Mouse (Mus musculus): ENCODE results near the gene Olfm4.

Olfm4 gene

GRCm38 (mm10) chr14:79990547-79990946, 6.7 kb downstream of the Olfm4 start:
- no peaks in the 10 kb centered on the region for H3K27me3 ChIP-seq (ENCODE audit: control insufficient read depth, insufficient read depth, low read length, poor library complexity, severe bottlenecking)
- no peak for DNase-seq (ENCODE audit: low read depth, low spot score)
- no peaks in the 10 kb centered on the region for H3K36me3 ChIP-seq (ENCODE audit: control insufficient read depth, insufficient read depth, low read length, poor library complexity, severe bottlenecking)

DNA sequence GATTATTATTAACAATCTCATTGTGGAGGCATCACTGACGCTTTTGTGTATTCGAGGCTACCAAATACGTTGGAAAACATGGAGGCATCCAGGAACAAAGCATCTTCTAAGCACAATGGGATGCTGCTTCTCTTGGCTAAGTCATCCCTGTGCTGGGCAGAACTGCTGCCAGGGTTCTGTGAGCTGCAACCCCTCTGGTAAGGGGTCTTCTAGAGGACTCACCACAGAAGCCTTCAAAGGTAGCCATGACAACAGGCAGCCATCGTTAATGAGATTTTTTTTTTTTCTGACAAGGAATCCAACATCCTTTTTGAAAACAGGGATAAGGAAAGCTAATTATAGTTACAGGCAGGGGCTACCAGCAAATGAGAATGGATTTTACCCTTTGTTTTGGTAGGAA, 13.7 kb downstream of the Olfm4 start:
- no peak for DNase-seq (ENCODE audit: low read depth, low spot score)
- H3K27me3 ChIP-seq (ENCODE audit: control insufficient read depth, insufficient read depth, low read length, poor library complexity, severe bottlenecking): no peaks in the 10 kb centered on the region
- no peaks in the 10 kb centered on the region for H3K36me3 ChIP-seq (ENCODE audit: control insufficient read depth, insufficient read depth, low read length, poor library complexity, severe bottlenecking)

GRCm38 (mm10) chr14:80000110-80000531, 16.2 kb downstream of the Olfm4 start:
- DNase-seq (ENCODE audit: low read depth, low spot score): no peak
- H3K27me3 ChIP-seq (ENCODE audit: control insufficient read depth, insufficient read depth, low read length, poor library complexity, severe bottlenecking): no peaks in the 10 kb centered on the region
- H3K36me3 ChIP-seq (ENCODE audit: control insufficient read depth, insufficient read depth, low read length, poor library complexity, severe bottlenecking): no peaks in the 10 kb centered on the region

GRCm38 (mm10) chr14:80007686-80008085, 23.8 kb downstream of the Olfm4 start:
- Histone ChIP-seq H3K27me3 (ENCODE audit: control insufficient read depth, insufficient read depth, low read length, poor library complexity, severe bottlenecking) (no peaks in the 10 kb centered on the region), H3K36me3 (ENCODE audit: control insufficient read depth, insufficient read depth, low read length, poor library complexity, severe bottlenecking) (no peaks in the 10 kb centered on the region)
- no peak for DNase-seq (ENCODE audit: low read depth, low spot score)

DNA sequence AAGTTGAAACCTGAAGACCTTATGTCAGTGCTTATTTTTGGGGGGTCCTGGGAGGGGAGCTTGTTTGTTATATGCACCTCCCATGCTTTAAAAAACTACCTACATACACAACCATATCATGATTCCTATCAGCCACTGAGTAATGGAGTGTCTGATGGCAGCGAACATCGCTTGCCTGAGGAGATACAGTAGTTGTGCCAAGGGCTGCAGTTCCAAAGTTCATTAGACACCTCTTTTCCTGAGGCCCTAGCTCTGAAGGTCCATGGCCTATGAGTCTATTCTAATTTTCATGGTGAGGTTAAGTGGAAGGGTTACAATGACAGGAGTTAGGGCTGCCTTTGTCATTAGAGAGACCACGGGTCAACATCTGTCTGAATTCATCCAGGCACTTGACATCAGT, 26.5 kb downstream of the Olfm4 start:
- DNase-seq (ENCODE audit: low read depth, low spot score): no peak
- H3K36me3 ChIP-seq (ENCODE audit: control insufficient read depth, insufficient read depth, low read length, poor library complexity, severe bottlenecking): no peaks in the 10 kb centered on the region
- H3K27me3 ChIP-seq (ENCODE audit: control insufficient read depth, insufficient read depth, low read length, poor library complexity, severe bottlenecking): no peaks in the 10 kb centered on the region

- DNase-seq (ENCODE audit: low read depth, low spot score): no peak
Measured at GRCm38 (mm10) chr14:80014966-80015365, 31.1 kb downstream of the Olfm4 start.

DNA sequence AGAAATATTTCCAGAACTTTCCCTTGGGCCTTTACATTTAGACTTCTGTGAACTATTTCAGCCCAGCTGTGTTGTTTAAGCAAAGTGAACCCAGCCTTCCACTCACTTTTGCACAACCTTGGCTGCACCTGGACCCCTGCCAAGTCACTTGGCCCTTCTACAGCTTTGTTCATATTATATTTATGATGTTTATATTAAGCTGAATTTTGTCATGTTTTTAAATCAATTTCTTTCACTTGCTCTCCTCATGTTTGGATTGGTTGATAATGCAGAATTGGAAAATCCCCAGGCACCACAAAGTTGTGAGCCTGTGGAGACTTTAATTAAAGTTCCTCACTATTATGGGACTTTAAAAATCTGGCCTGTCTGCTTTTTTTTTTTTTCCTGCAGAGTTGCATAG, 32.2 kb downstream of the Olfm4 start:
- H3K36me3 ChIP-seq (ENCODE audit: control insufficient read depth, insufficient read depth, low read length, poor library complexity, severe bottlenecking): no peaks in the 10 kb centered on the region
- no peaks in the 10 kb centered on the region for H3K27me3 ChIP-seq (ENCODE audit: control insufficient read depth, insufficient read depth, low read length, poor library complexity, severe bottlenecking)
- DNase-seq (ENCODE audit: low read depth, low spot score): no peak

More at GRCm38 (mm10) chr14:80014966-80015365, 31.1 kb downstream of the Olfm4 start:
- no peaks in the 10 kb centered on the region for H3K27me3 ChIP-seq (ENCODE audit: control insufficient read depth, insufficient read depth, low read length, poor library complexity, severe bottlenecking)
- no peaks in the 10 kb centered on the region for H3K36me3 ChIP-seq (ENCODE audit: control insufficient read depth, insufficient read depth, low read length, poor library complexity, severe bottlenecking)

- Histone ChIP-seq H3K36me3 (ENCODE audit: control insufficient read depth, insufficient read depth, low read length, poor library complexity, severe bottlenecking) (no peaks in the 10 kb centered on the region), H3K27me3 (ENCODE audit: control insufficient read depth, insufficient read depth, low read length, poor library complexity, severe bottlenecking) (no peaks in the 10 kb centered on the region)
- DNase-seq (ENCODE audit: low read depth, low spot score): no peak
Measured at GRCm38 (mm10) chr14:80026078-80026477, 42.2 kb downstream of the Olfm4 start.

- Histone ChIP-seq H3K36me3 (ENCODE audit: control insufficient read depth, insufficient read depth, low read length, poor library complexity, severe bottlenecking) (no peaks in the 10 kb centered on the region), H3K27me3 (ENCODE audit: control insufficient read depth, insufficient read depth, low read length, poor library complexity, severe bottlenecking) (no peaks in the 10 kb centered on the region)
- no peak for DNase-seq (ENCODE audit: low read depth, low spot score)
Measured at GRCm38 (mm10) chr14:80029297-80030001, 45.6 kb downstream of the Olfm4 start.

DNA sequence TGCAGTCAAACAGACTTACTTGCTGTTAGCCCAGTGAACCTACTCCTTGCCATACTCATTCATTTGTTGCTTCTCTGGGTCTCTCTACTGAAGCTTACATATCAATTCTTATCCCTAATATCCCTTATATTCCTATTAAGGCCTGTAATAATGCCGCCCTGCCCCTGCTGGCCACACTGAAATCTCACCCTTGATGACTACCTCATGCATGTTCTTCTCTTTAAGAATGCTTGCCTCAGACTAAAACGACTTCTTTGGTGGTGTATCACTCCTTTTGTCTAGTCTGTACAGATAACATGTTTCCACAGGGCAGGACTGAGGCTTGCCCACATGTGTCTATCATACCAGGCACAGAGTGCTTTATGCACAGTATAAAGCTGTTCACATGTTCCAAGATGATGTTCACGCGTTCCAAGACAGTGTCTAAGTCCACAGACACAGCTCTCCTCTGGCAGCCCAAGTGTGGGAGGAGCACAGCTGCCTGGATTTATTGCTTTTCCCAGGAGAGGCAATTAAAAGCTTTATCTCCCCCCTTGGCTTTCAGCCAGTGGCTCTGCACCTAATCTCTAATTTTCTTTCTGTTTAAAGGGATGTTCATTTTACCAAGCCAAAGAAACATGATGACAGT, 55.9 kb downstream of the Olfm4 start:
- no peaks in the 10 kb centered on the region for H3K27me3 ChIP-seq (ENCODE audit: control insufficient read depth, insufficient read depth, low read length, poor library complexity, severe bottlenecking)
- H3K36me3 ChIP-seq (ENCODE audit: control insufficient read depth, insufficient read depth, low read length, poor library complexity, severe bottlenecking): no peaks in the 10 kb centered on the region
- no peak for DNase-seq (ENCODE audit: low read depth, low spot score)

- no peak for DNase-seq (ENCODE audit: low read depth, low spot score)
- Histone ChIP-seq H3K27me3 (ENCODE audit: control insufficient read depth, insufficient read depth, low read length, poor library complexity, severe bottlenecking) (no peaks in the 10 kb centered on the region), H3K36me3 (ENCODE audit: control insufficient read depth, insufficient read depth, low read length, poor library complexity, severe bottlenecking) (no peaks in the 10 kb centered on the region)
Measured at GRCm38 (mm10) chr14:80046104-80046734, 62.3 kb downstream of the Olfm4 start.

DNA sequence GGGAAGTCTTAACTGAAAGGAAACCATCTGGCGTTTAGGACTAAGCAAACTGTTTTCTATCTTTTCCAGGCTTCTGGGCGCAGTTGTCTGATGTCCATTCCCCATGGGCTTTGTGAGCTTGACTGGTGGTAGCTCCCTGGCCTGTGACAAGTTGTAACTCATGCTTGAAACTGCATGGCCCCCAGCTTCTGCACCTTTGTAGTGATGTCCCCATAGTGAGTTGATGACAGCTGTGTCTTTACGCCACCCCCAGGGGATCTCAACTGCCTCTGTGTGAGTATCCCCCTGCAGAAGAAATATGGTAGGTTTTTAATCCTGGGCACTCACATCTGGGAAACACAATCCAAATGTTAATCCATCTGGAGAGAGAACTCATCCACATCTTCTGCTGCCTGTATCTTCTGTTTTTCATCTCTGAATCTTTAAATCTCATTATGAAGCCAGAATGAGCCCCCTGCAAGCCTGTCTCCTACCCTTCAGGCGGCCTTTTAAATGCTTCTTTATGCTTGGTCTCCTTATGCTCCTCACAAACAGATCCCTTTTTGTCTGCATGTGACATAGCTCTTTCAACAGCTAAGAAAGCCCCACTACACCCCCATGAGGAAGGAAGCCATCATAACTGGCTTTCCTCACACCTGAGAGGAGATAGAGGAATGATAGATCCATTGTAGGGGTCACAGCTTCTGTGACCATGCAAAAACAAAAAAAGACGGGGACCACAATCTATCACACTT, 63.7 kb downstream of the Olfm4 start:
- DNase-seq (ENCODE audit: low read depth, low spot score): no peak
- Histone ChIP-seq H3K27me3 (ENCODE audit: control insufficient read depth, insufficient read depth, low read length, poor library complexity, severe bottlenecking) (no peaks in the 10 kb centered on the region), H3K36me3 (ENCODE audit: control insufficient read depth, insufficient read depth, low read length, poor library complexity, severe bottlenecking) (no peaks in the 10 kb centered on the region)

- no peak for DNase-seq (ENCODE audit: low read depth, low spot score)
Measured at GRCm38 (mm10) chr14:80055725-80056124, 71.8 kb downstream of the Olfm4 start.

GRCm38 (mm10) chr14:80061686-80062085, 77.8 kb downstream of the Olfm4 start:
- H3K27me3 ChIP-seq (ENCODE audit: control insufficient read depth, insufficient read depth, low read length, poor library complexity, severe bottlenecking): no peaks in the 10 kb centered on the region
- DNase-seq (ENCODE audit: low read depth, low spot score): no peak
- no peaks in the 10 kb centered on the region for H3K36me3 ChIP-seq (ENCODE audit: control insufficient read depth, insufficient read depth, low read length, poor library complexity, severe bottlenecking)

More at GRCm38 (mm10) chr14:80055725-80056124, 71.8 kb downstream of the Olfm4 start:
- Histone ChIP-seq H3K36me3 (ENCODE audit: control insufficient read depth, insufficient read depth, low read length, poor library complexity, severe bottlenecking) (no peaks in the 10 kb centered on the region), H3K27me3 (ENCODE audit: control insufficient read depth, insufficient read depth, low read length, poor library complexity, severe bottlenecking) (no peaks in the 10 kb centered on the region)

GRCm38 (mm10) chr14:80062896-80063295, 79.0 kb downstream of the Olfm4 start:
- no peaks in the 10 kb centered on the region for H3K27me3 ChIP-seq (ENCODE audit: control insufficient read depth, insufficient read depth, low read length, poor library complexity, severe bottlenecking)
- H3K36me3 ChIP-seq (ENCODE audit: control insufficient read depth, insufficient read depth, low read length, poor library complexity, severe bottlenecking): no peaks in the 10 kb centered on the region
- DNase-seq (ENCODE audit: low read depth, low spot score): no peak

Measured in splenic B cell, adult 2 months (primary cell).